Mouse (Mus musculus): ENCODE measurements around the gene St3gal6.

St3gal6 gene

GRCm38 (mm10) chr16:58523972-58524850 is at the start of gene St3gal6:
St3gal6 (minus strand) TSS chr16:58524243.
- DNase-seq (ENCODE audit: low spot score), result no peak

DNA sequence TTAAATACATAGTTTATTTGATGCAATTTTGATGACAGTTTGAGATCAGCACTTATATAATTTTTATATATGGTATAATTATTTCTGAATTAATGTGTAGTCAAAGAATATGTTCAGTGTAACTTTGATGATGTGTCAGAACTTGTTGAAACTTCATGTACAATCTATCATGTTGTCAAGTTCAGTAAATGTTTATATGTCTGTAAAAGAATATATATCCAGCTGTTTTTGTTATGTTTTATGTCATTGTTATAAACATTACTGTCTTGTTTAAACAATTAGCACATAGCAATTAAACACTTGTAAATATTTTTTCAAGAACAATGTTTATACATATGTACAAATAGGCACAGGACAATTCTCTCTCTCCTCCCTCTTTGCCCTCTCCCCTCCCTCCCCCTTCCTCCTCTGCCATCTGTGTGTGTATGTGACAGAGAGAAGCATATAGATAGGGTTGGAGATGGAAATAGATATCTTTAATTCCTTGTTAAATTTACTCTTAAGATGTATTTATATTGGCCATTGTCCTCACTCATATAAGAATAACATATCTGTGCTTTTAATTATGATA is 46.7 kb upstream of the St3gal6 start:
- no peak for DNase-seq (ENCODE audit: low spot score)

DNA sequence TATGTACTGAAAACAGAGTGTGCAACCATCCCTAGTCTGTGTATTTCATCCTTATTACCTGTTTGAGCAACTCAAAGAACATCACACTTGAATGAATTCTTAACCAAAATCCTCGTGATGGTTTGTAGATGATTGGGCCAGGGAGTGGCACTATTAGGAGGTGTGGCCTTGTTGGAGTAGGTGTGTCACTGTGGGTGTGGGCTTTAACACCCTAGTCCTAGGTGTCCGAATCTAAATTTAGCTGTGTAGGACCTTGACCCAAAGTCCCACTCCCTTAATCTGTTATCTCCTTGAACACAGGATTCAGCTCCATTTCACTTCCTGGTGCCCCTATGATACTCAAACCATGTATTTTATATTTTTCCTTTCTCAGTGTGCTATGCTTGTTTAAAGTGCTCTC is 37.2 kb upstream of the St3gal6 start:
- DNase-seq (ENCODE audit: low spot score), result no peak

DNA sequence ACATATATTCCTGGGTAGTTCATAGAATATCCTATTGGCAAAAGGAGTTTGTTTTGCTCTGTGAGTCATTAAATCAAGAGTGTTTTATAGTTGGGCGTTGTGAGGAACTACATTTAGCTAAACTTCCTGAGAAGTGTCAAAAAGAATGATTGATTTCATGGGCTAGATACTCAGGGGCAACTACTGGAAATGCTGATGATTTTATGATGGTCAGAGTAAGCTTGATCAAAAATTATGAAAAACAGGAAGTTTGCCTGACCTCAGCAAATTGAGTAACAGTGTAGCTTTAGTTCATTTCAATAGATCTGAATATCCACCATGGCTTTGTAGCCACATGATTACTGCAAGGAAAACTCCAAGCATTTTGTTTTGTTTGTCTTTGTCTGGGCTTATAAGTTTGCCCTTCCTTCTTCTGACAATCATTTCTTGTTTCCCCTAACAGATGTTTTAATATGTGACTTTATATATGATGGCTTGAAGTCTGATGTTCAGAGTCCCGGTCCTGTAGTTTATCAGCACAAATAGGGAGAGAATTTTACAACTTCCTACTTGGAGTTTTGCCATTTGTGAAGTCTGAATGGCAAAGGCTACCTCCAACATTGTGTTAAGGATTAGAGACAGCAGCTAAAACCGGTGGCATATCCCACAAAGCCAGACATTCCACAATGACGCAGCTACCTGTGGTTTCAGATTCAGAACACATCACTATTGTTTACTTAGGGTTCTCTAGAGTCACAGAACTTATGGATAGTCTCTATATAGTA is 32.2 kb upstream of the St3gal6 start:
- no peak for DNase-seq (ENCODE audit: low spot score)

DNA sequence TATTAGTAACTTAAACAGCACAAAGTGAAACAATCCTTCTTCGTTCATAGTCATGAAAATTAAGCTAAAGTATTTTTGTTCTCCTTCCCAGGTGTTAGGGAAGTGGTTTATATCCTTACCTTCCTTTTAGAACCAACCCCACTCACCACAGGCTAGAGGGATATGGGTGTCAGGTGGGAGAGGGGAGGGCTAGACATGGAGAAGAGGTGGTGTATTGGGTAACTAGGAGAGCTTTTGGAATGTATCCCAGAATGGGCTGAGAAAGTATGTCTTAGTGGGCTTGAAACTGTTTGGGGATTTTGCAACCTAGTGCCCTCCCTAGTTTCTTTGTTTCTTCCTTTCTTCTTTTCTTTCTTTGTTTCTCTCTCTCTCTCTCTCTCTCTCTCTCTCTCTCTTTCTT is 30.6 kb upstream of the St3gal6 start:
- no peak for DNase-seq (ENCODE audit: low spot score)

GRCm38 (mm10) chr16:58548042-58548441 is 24.0 kb upstream of the St3gal6 start:
- no peak for DNase-seq (ENCODE audit: low spot score)

- DNase-seq (ENCODE audit: low spot score), result no peak
Measured at GRCm38 (mm10) chr16:58546128-58546527, 22.1 kb upstream of the St3gal6 start.

- DNase-seq (ENCODE audit: low spot score), result no peak
Measured at GRCm38 (mm10) chr16:58539490-58539889, 15.4 kb upstream of the St3gal6 start.

DNA sequence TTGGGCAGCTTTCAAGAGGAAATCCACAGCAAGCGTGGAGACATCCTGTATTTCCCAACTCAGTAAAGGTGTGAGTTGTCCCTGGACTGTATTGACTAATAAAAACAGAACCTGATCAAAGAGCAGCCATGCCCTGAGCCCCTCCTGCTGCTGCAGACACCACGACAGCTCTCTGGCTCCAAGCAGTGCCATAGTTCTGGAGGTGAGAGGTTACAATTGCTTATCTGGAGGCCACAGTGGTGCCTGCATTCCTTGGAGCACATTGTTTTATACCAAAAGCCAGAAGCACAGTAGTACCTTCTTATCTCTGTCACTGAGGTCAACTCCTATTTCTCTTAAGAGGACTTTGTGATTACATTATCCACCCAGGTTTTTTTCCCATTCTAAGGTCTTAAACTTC is 15.0 kb upstream of the St3gal6 start:
- no peak for DNase-seq (ENCODE audit: low spot score)

DNA sequence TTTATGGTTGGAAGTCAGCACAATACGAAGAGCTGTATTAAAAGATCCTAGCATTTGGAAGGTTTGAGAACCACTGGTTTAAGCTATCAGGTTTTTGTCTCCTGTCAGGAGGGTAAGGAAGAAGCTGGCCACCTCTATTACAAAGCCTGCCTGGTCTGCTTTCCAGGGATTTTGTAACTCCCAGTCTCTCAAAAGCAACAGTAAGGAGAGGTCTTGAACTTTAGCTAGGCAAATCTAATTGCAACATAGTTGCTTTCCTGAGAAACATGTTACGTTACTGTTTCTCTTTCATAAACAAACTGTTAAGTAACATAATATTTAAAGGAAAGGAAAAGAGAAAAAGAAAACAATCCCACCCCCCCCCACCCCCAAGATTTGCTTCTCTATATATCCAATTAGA is 12.0 kb upstream of the St3gal6 start:
- no peak for DNase-seq (ENCODE audit: low spot score)

GRCm38 (mm10) chr16:58535236-58535635 is 11.2 kb upstream of the St3gal6 start:
- DNase-seq (ENCODE audit: low spot score), result no peak

- no peak for DNase-seq (ENCODE audit: low spot score)
Measured at GRCm38 (mm10) chr16:58534245-58535142, 10.5 kb upstream of the St3gal6 start.

DNA sequence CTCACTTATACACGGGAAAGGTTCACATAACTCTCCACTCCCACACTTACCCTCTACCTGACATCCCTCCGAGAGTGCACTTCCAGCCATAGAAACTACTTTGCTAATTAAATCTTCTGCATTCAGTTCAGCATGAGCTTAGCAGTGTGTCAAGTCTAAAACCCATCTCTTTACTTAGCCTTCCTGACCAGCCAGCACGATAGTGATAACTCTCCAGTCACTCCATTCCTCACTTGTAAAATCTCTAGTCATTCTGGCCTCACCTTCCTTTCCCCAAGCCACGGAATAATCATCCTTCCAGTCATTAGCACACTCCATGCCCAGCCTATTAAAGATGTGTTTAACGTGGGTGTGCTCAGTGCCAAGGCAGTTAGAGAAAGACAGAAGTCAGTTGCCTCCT is 9.7 kb upstream of the St3gal6 start:
- DNase-seq (ENCODE audit: low spot score), result no peak

- no peak for DNase-seq (ENCODE audit: low spot score)
Measured at GRCm38 (mm10) chr16:58533254-58533653, 9.2 kb upstream of the St3gal6 start.

DNA sequence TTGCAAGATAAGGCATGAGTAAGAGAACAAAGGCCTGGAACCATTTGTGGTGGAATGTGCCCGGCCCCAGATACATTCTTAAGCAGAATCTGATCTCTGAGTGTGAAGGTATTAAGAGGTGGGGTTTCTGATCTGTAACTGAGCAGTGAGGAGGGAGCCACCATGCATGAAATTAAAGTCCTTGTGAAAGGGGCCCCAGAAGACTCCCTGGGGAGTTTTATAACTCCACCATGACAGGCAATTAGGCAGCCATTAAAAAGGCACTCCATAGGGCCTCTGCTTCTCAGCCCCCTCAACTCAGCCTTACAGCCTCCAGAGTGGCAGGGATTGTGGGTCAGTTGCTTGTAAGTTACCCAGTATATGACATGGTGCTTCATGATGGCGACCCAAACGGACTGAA is 8.5 kb upstream of the St3gal6 start:
- DNase-seq (ENCODE audit: low spot score), result no peak

DNA sequence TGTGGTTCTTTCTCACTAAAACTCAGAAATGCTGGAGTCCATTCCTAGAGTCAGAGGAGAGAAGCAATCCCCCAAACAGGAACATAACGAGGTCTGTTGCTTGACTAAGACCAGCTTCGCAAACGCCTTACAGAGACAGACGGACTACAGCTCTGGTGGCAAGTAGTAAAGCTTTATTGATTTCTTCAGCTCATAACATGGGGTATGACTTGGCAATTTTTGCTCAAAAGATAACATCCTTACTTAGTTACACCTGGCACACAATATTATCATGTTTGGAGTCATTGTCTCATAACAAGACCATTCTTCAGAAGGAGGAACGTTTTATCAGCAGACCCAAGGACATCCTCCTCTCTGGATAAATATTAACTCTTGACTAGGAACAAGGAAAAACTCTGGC is 3.8 kb upstream of the St3gal6 start:
- DNase-seq (ENCODE audit: low spot score), result no peak

- no peak for DNase-seq (ENCODE audit: low spot score)
Measured at GRCm38 (mm10) chr16:58526729-58527128, 2.7 kb upstream of the St3gal6 start.

- DNase-seq (ENCODE audit: low spot score), result no peak
Measured at GRCm38 (mm10) chr16:58525832-58526231, 1.8 kb upstream of the St3gal6 start.

DNA sequence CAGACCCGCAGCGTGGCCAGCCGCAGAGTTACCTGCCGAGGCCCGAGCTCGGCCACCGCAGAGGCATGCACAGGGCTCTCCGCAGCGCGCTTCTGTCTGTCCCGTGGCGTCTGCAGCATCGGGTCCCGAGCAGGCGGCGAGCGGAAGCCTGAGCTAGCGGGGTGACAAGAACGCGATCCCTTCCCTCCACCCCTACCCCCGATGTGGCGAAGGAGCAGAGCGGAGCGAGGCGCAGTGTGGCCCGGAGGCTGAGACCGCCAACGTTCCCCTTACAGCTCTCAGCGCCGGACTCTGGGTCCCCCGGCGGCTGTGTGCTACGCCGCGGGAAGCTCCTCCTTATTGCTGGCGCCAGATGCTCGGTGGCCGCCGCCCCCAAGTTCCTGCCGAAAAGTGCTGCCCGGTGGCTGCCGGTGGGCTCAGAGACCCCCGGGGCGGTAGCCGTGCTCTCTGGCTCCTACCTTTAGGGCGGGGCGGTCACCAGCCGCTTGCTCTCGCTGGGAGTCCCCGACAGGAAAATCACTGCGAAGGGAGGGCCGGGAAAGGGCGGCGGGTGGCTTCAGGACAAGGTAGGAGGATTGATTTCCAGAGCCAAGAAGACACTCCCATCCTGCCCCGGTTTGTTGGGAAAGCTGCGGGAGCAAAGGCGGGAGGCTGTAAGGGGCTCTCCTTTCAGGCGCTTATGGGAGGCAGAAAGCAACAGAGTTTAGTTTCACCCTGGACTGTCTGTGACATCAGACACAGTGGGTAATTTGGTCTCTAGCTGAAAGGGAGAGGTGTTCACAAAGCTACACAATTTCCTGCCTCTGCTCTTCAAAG is 791 bp downstream of the St3gal6 start:
- peak; percentile 56 for DNase-seq (ENCODE audit: low spot score)

DNA sequence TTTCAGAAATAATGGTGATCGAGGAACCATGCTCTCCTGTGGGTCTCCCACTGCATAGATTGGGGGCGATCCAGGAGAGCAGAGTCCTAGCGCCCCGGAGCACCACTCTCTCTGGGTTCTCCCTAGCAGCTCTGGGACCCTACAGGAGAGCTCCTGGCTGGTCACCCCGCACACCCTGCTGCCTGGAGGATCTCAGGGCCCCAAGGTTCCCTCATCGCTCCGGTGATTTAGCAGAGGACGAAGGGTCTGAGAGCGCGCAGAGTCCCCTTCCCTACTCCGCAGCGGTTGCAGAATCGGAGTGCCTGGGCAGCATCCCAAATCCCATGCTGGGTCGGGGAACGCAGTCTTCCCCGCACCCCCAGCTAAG is 1.4 kb downstream of the St3gal6 start:
- DNase-seq (ENCODE audit: low spot score), result peak; percentile 27

- no peak for DNase-seq (ENCODE audit: low spot score)
Measured at GRCm38 (mm10) chr16:58521900-58522299, 2.1 kb downstream of the St3gal6 start.
